Mouse (Mus musculus) testis, adult 2 months (tissue): ENCODE measurements around the gene Zmiz1. TPM values are rescaled to one million over a fixed set of nuclear protein-coding genes. Genes with fewer than 3 reads are reported as not detected.

Experiments
- H3K27ac ChIP-seq: fragments of 200-500 bp; 2 replicates; pipeline ENCODE4 v1.5.1; 2012; ENCODE audit warnings: low read depth, low read length; ENCODE audit not compliant: control insufficient read depth, insufficient read depth
- H3K27me3 ChIP-seq: fragments of 200-500 bp; 2 replicates; pipeline ENCODE4 v1.6.1; 2012; ENCODE audit warnings: mild to moderate bottlenecking, low read length, moderate library complexity; ENCODE audit not compliant: control insufficient read depth, insufficient read depth
- H3K36me3 ChIP-seq: fragments of 200-500 bp; 2 replicates; pipeline ENCODE4 v1.6.1; 2012; ENCODE audit warnings: mild to moderate bottlenecking, low read length; ENCODE audit not compliant: control insufficient read depth, insufficient read depth
- H3K4me1 ChIP-seq: fragments of 200-500 bp; 2 replicates; pipeline ENCODE4 v1.6.1; 2012; ENCODE audit warnings: low read length; ENCODE audit not compliant: control insufficient read depth, insufficient read depth
- H3K4me3 ChIP-seq: fragments of 200-500 bp; 2 replicates; pipeline ENCODE4 v1.5.1; 2012; ENCODE audit warnings: low read depth, mild to moderate bottlenecking, low read length, moderate library complexity, mixed read lengths; ENCODE audit not compliant: control insufficient read depth
- CTCF ChIP-seq: fragments of 200-500 bp; IDR thresholded peaks from 2 replicates; pipeline ENCODE4 v1.5.1; 2012; ENCODE audit warnings: low read depth, mild to moderate bottlenecking, inconsistent platforms, low read length, moderate library complexity; ENCODE audit not compliant: control insufficient read depth, insufficient read depth, insufficient replicate concordance
- POLR2A ChIP-seq: fragments of 200-500 bp; IDR thresholded peaks from 2 replicates; pipeline ENCODE4 v1.6.1; 2012; ENCODE audit warnings: low read depth, mild to moderate bottlenecking, inconsistent platforms, low read length, moderate library complexity; ENCODE audit not compliant: control insufficient read depth
- polyA plus RNA-seq: library from polyadenylated mRNA; depleted of rRNA; stranded (reverse); fragments of >200 nt; gene quantifications from 2 replicates; pipeline ENCODE4 v1.2.3, GENCODE M21; 2012

Zmiz1 gene
- polyA plus RNA-seq, 1 experiment = 9.1 TPM

DNA sequence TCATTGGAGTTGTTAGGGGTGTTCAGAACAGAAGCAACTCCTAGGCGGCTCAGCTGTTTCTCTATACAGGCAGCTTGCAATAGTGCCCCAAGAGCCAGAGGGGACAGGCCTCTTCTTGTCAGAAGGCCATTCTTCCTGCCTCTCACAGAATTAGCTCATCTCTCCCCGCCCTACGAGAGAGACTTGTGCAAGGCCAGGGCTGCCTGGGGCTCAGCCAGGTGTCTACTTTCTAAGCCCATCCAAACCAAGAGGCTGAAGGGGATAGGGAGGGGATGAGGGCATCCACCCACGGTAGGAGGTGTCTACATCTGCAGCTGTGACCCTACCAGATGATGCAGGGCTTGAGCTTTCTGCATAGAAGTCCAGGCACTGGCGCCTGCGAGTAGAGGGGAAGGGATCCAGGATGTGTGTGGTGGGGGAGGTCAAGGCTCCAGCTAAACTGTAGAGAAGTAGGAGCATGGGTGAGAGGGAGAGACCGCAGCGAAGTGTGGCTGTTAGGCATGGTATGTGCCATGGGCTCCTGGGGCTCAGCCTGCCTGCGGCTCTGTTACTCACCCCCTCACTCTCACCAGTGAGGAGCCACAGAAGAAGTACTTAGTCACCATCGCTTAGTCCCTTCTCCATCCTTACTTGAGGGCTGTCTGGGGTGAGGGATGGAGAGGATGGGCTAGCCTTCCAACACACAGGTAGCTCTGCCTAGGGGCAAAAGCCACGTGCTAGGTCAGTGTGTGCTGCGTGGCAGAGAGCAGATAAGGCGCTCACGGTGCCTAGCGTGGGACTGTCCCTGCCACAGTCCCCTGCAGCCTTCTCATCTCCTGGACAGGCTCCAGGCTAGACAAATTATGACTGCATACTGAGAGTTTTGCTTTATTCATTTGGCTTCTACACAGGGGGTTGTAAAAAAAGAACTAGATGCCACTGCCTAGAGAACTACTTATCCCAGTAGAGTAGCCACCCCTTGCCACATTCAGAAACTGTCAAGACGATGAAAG lies 130.3 kb downstream of the Zmiz1 start:
- Histone ChIP-seq H3K4me3 (no peak overlapping the region), H3K27me3 (no peaks in the 10 kb centered on the region), H3K36me3 (no peaks in the 10 kb centered on the region), H3K27ac (no peak overlapping the region), H3K4me1 (peaks cover 8% of the 10 kb centered on the region)
- TF ChIP-seq CTCF = no peak
- no peak for TF ChIP-seq POLR2A

DNA sequence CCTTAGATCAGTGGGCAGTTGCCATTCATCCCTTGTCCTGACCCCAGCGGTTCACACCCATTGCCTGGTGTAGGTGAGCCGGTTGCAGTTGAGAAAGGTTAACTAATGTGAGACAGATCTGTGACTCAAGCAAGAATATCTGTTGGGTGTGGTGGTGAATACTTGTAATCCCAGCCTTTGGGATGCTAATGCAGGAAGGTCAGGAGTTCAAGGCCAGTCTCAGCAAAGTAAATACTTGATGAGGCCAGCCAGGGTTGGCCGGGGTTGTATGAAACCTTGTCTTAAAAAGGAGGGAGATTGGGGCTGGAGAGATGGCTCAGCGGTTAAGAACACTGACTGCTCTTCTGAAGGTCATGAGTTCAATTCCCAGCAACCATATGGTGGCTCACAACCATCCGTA lies 132.0 kb downstream of the Zmiz1 start:
- Histone ChIP-seq H3K36me3 (no peaks in the 10 kb centered on the region), H3K4me3 (no peak overlapping the region)

DNA sequence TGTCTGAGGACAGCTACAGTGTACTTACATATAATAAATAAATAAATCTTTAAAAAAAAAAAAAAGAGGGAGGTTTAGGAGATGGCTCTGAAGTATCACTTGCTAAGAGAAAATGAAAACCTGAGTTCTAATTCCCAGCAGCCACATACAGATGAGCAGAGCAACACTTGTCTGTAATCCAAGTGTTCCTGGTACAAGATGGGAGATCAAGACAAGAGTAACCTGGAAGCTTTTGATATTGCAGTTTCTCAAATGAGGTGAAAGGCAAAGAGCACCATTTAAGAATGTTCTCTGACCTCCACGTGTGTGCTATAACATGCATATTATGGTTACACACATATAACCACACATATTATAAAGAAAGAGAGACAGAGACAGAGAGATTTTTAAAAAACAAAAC lies 132.4 kb downstream of the Zmiz1 start:
- H3K27ac ChIP-seq = no peak overlapping the region
- TF ChIP-seq CTCF (no peak), POLR2A (no peak)
- H3K4me1 ChIP-seq = peaks cover 8% of the 10 kb centered on the region
- no peaks in the 10 kb centered on the region for H3K27me3 ChIP-seq
- no peaks in the 10 kb centered on the region for H3K36me3 ChIP-seq
- no peak overlapping the region for H3K4me3 ChIP-seq

More for the DNA sequence above, 132.0 kb downstream of the Zmiz1 start:
- Histone ChIP-seq H3K4me1 (peaks cover 8% of the 10 kb centered on the region), H3K27me3 (no peaks in the 10 kb centered on the region), H3K27ac (no peak overlapping the region)
- TF ChIP-seq POLR2A = no peak
- no peak for TF ChIP-seq CTCF

DNA sequence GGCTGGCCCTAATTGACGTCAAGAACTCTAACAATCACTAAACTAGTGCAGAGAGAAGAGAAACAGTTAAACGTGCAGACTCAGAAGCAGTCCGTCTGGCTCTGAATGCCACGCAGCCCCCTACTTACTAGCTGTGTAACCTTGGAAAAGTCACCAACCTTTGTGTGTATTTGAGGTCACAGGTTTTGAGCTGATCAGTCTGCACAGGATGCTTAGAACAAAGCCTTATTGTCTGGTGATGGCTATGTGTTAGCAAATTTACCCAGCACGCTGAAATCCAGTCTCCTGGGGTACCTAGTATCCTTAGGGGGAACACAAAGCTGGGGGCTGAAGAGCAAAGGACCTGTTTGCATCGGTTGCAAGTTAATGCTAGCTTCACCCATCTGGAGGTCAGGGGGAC lies 133.5 kb downstream of the Zmiz1 start:
- Histone ChIP-seq H3K4me3 (peak overlapping the region; percentile 41), H3K27me3 (no peaks in the 10 kb centered on the region), H3K4me1 (peaks cover 8% of the 10 kb centered on the region), H3K36me3 (no peaks in the 10 kb centered on the region), H3K27ac (no peak overlapping the region)
- no peak for TF ChIP-seq POLR2A
- no peak for TF ChIP-seq CTCF

DNA sequence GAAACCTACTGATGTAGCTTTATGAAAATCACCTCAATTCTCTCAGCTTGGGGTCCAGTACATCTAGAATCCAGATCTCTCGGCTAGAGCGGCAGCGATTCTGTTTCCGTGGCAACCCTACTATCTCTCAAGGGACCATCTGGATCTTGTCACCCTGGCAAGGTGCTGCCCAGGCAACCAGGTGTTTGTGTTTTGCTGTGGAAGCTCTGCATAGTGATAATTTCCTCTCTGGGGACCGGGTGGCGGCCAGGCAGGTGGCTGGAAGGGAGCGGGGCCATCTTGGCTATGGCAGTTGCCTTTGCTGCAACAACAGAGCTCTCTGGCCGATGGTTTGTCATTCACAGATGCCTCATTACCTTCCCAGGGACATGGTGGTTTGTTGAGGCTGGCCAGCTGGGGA lies 134.9 kb downstream of the Zmiz1 start:
- H3K36me3 ChIP-seq = no peaks in the 10 kb centered on the region
- H3K4me3 ChIP-seq = peak overlapping the region; percentile 54
- no peak overlapping the region for H3K27ac ChIP-seq

DNA sequence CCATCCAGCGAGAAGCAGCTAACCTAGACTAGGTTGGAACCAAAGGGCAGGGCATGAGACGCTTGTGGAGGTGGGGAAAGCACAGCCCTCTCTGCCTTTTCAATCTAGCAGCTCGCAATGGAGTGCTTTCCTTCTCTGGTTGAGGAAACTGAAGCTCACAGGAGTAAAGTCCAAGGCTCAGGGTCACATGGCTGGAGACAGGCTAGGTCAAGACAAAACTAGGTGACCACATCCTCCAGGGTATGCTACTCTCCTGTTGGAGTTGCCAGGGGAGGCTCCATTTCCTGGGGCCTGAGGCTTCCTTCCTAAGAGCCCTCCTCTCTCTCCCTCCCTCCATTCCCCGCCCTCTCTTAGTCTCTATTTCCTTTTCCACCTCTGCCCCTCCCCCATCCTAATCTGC lies 135.6 kb downstream of the Zmiz1 start:
- no peak overlapping the region for H3K27ac ChIP-seq
- no peak for TF ChIP-seq POLR2A
- TF ChIP-seq CTCF = no peak
- peaks cover 4% of the 10 kb centered on the region for H3K4me1 ChIP-seq
- peak overlapping the region; percentile 54 for H3K4me3 ChIP-seq
- no peaks in the 10 kb centered on the region for H3K36me3 ChIP-seq
- no peaks in the 10 kb centered on the region for H3K27me3 ChIP-seq

More for the DNA sequence above, 134.9 kb downstream of the Zmiz1 start:
- Histone ChIP-seq H3K4me1 (peaks cover 4% of the 10 kb centered on the region), H3K27me3 (no peaks in the 10 kb centered on the region)
- TF ChIP-seq CTCF (no peak), POLR2A (no peak)

DNA sequence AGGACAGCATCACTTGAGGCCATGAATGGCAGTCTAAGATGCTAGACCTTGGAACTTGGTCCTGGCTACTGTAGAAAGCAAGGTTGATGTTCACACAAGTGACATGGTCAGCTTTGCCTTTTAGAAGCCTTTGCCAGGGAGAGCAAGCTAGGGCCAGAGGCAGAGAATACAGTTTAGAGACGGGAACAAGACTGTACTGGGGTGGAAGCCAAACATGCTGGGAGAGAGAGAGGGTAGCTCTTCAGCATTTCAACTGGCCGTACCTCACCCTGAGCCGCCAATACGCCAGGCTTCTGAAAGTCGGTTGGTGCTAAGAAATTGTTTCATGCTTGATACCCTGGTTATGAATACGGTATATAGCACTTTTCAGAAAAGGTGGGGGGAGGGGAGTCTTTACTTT lies 140.0 kb downstream of the Zmiz1 start:
- Histone ChIP-seq H3K36me3 (no peaks in the 10 kb centered on the region), H3K4me1 (peaks cover 2% of the 10 kb centered on the region), H3K4me3 (no peak overlapping the region), H3K27me3 (no peaks in the 10 kb centered on the region), H3K27ac (no peak overlapping the region)
- no peak for TF ChIP-seq POLR2A
- no peak for TF ChIP-seq CTCF
